Mouse (Mus musculus) spleen, postnatal 4 days (tissue): ENCODE data around the gene Txn2.

ENCODE experiments used
- DNase-seq, 2 experiments: peaks; one replicate each; pipeline ENCODE4 v3.0.0; 2022; ENCODE audit warnings: low spot score in 2 of 2

Gene Txn2

GRCm38 (mm10) chr15:77934326-77934725 is 5.5 kb upstream of the Txn2 start:
- DNase-seq = no peak

GRCm38 (mm10) chr15:77933770-77934169 is 5.0 kb upstream of the Txn2 start:
- peak; percentile 97 to 100 for DNase-seq

- DNase-seq = no peak
Observed at GRCm38 (mm10) chr15:77933222-77933621, 4.4 kb upstream of the Txn2 start.

GRCm38 (mm10) chr15:77931689-77932016 is 2.8 kb upstream of the Txn2 start:
- DNase-seq = peak; percentile 71 to 81

- DNase-seq = no peak
Observed at GRCm38 (mm10) chr15:77930986-77931688, 2.3 kb upstream of the Txn2 start.

GRCm38 (mm10) chr15:77929804-77930203 is 998 bp upstream of the Txn2 start:
- DNase-seq = no peak

GRCm38 (mm10) chr15:77928091-77928490 is 715 bp downstream of the Txn2 start:
- DNase-seq = no peak

- no peak for DNase-seq
Observed at GRCm38 (mm10) chr15:77926921-77927320, 1.9 kb downstream of the Txn2 start.

GRCm38 (mm10) chr15:77925195-77925594 is 3.6 kb downstream of the Txn2 start:
- no peak for DNase-seq

GRCm38 (mm10) chr15:77923267-77924035 is 5.4 kb downstream of the Txn2 start:
- DNase-seq = no peak

GRCm38 (mm10) chr15:77922710-77923109 is 6.1 kb downstream of the Txn2 start:
- no peak for DNase-seq

- no peak for DNase-seq
Observed at GRCm38 (mm10) chr15:77921636-77922035, 7.2 kb downstream of the Txn2 start.

GRCm38 (mm10) chr15:77920511-77921462 is 8.0 kb downstream of the Txn2 start:
- no peak for DNase-seq

- DNase-seq = no peak
Observed at GRCm38 (mm10) chr15:77919441-77919840, 9.4 kb downstream of the Txn2 start.

- DNase-seq = peak; percentile 85 to 95
Observed at GRCm38 (mm10) chr15:77916851-77917544, 11.8 kb downstream of the Txn2 start.

GRCm38 (mm10) chr15:77915287-77915686 is 13.5 kb downstream of the Txn2 start:
- DNase-seq = no peak

- DNase-seq = no peak
Observed at GRCm38 (mm10) chr15:77914507-77914906, 14.3 kb downstream of the Txn2 start.

GRCm38 (mm10) chr15:77913054-77913453 is 15.8 kb downstream of the Txn2 start:
- DNase-seq = no peak

- no peak for DNase-seq
Observed at GRCm38 (mm10) chr15:77912585-77912984, 16.2 kb downstream of the Txn2 start.

GRCm38 (mm10) chr15:77912048-77912447 is 16.8 kb downstream of the Txn2 start:
- no peak for DNase-seq

GRCm38 (mm10) chr15:77911065-77911464 is 17.7 kb downstream of the Txn2 start:
- no peak for DNase-seq
